Mouse (Mus musculus) forebrain, embryonic 13.5 days (tissue): ENCODE measurements around the gene Taf1c. TPM values are rescaled to one million over a fixed set of nuclear protein-coding genes. Genes with fewer than 3 reads are reported as not detected.

ENCODE experiments used
- ATAC-seq: fragments of 200-750 bp; cut with Nextera tagmentation; 2 replicates; pipeline ENCODE4 v1.8.0; 2017
- H3K27ac ChIP-seq: fragments of 300-500 bp; sonication (generic); 2 replicates; pipeline ENCODE4 v1.5.1; 2015; ENCODE audit warnings: inconsistent platforms, mild to moderate bottlenecking, moderate library complexity
- H3K27me3 ChIP-seq: fragments of 300-500 bp; sonication (generic); 2 replicates; pipeline ENCODE4 v1.6.1; 2015; ENCODE audit warnings: mild to moderate bottlenecking, inconsistent platforms
- H3K36me3 ChIP-seq: fragments of 300-500 bp; sonication (generic); 2 replicates; pipeline ENCODE4 v1.6.1; 2015; ENCODE audit warnings: mild to moderate bottlenecking, inconsistent platforms; ENCODE audit not compliant: poor library complexity, severe bottlenecking
- H3K4me1 ChIP-seq: fragments of 300-500 bp; sonication (generic); 2 replicates; pipeline ENCODE4 v1.6.1; 2015; ENCODE audit warnings: inconsistent platforms
- H3K4me2 ChIP-seq: fragments of 300-500 bp; sonication (generic); 2 replicates; pipeline ENCODE4 v1.6.1; 2015; ENCODE audit warnings: inconsistent platforms, mild to moderate bottlenecking, moderate library complexity
- H3K4me3 ChIP-seq: fragments of 300-500 bp; sonication (generic); 2 replicates; pipeline ENCODE4 v1.5.1; 2015; ENCODE audit warnings: mild to moderate bottlenecking, inconsistent platforms
- H3K9ac ChIP-seq: fragments of 300-500 bp; sonication (generic); 2 replicates; pipeline ENCODE4 v1.6.1; 2015; ENCODE audit warnings: mild to moderate bottlenecking, inconsistent platforms
- H3K9me3 ChIP-seq: fragments of 300-500 bp; sonication (generic); replicated peaks from 2 replicates; pipeline ENCODE4 v1.6.1; 2016; ENCODE audit warnings: inconsistent platforms
- WGBS: fragments of 180-500 bp; shearing (Covaris S2); methylation state at CpG from one replicate; pipeline ENCODE4 v1.1.7; 2015; 5-methylcytosine and 5-hydroxymethylcytosine counted together
- polyA plus RNA-seq: library from polyadenylated mRNA; unstranded; fragments of >200 nt; fragmentation: Nextera tagmentation; extraction: Ambion mirVana; gene quantifications from 2 replicates; pipeline ENCODE4 v1.2.1, GENCODE M21; 2015

Taf1c gene
- polyA plus RNA-seq, 1 experiment from 2014 or later, result 15.2 TPM

DNA sequence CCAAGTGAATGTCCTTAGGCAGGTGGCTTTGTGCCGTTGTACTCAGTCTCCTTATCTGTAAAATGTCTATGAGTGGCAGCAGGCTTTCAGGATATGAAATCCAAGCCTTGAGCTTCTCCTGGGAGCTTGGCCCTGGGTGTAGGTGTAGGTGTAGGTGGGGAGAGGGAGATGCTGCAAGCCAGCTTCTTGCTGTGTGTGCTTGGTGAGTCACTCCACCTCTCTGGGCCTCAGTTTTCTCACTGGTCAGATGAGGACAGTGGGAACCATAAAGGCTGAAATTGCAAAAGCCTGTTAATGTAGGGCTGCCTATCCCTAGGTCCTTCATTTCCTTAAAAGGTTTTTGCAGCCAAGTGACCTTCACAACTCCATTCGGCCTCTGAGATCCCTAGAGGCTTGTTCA lies 30.9 kb upstream of the Taf1c start:
- Histone ChIP-seq H3K36me3 (no peaks in the 10 kb centered on the region), H3K9ac (no peak overlapping the region), H3K4me1 (no peaks in the 10 kb centered on the region; the same call in 1 of the 2 replicates), H3K27ac (no peak overlapping the region), H3K27me3 (peaks cover 36% of the 10 kb centered on the region), H3K4me2 (no peak overlapping the region), H3K4me3 (no peak overlapping the region), H3K9me3 (no peaks in the 10 kb centered on the region)
- ATAC-seq, result no peak
- 59% methylated on average over 2 of the region's 2 CpGs for WGBS

- peaks cover 36% of the 10 kb centered on the region for H3K27me3 ChIP-seq
- no peaks in the 10 kb centered on the region; the same call in 1 of the 2 replicates for H3K4me1 ChIP-seq
- no peaks in the 10 kb centered on the region for H3K36me3 ChIP-seq
- no peak within 1 kb of the TSS for H3K27ac ChIP-seq
- WGBS, result 37% methylated on average over 6 of the region's 6 CpGs
- no peak within 1 kb of the TSS for H3K4me2 ChIP-seq
- H3K9ac ChIP-seq, result 0 out of 2 replicates have a peak within 1 kb of the TSS, but pooled peaks have one; percentile 12
- H3K4me3 ChIP-seq, result no peak within 1 kb of the TSS
- no peaks in the 10 kb centered on the region for H3K9me3 ChIP-seq
- ATAC-seq, result no peak
Observed at GRCm38 (mm10) chr8:119635378-119635777, 30.4 kb upstream of the Taf1c start, which contains the start of gene Kcng4. Kcng4 (minus strand) TSS chr8:119635680.

DNA sequence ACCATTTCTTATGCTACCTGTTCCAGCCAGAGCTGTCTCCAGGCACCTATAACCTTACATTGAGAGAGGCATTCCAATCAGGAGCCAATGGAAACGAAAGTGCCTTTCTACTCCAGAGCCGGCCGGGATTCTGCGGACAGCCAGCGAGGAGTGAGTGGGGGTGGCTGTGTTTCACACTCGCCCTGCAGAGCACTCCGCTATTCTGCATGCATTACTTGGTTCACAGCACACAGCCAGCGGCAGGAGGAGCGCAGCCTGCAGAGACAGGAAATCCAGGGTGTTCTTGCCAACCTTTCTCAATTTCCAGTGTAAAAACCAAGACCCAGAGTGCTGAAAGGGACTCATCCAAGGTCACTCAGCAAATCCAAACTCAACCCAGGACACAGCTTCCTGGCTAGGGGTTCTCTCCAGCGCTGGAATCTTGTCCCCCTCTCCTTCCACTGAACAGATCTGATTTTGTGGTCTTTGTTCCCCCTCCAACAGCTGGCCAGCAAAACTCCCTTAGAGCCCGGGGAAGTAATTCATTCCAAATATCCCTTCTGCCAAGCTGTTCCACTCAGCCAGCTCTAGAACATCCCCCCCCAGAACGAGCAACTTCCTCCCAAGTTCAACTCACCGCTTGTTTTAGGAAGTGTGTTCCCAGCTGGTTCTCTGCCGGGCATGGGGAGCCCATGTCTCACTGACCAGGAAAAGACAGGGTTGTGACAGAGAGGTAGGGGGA lies 29.8 kb upstream of the Taf1c start:
- Histone ChIP-seq H3K9me3 (no peaks in the 10 kb centered on the region), H3K36me3 (no peaks in the 10 kb centered on the region), H3K4me2 (no peak overlapping the region), H3K4me1 (no peaks in the 10 kb centered on the region; the same call in 1 of the 2 replicates), H3K27ac (no peak overlapping the region), H3K9ac (0 out of 2 replicates have a peak overlapping the region, but pooled peaks have one; percentile 12), H3K27me3 (peaks cover 36% of the 10 kb centered on the region), H3K4me3 (no peak overlapping the region)
- WGBS, result 20% methylated on average over 14 of the region's 14 CpGs
- no peak for ATAC-seq

- Histone ChIP-seq H3K27me3 (peaks cover 36% of the 10 kb centered on the region), H3K27ac (no peak overlapping the region), H3K4me2 (no peak overlapping the region; the same call in 1 of the 2 replicates), H3K9ac (no peak overlapping the region), H3K9me3 (no peaks in the 10 kb centered on the region), H3K4me3 (no peak overlapping the region), H3K36me3 (no peaks in the 10 kb centered on the region), H3K4me1 (no peaks in the 10 kb centered on the region; the same call in 1 of the 2 replicates)
- no peak for ATAC-seq
- 47% methylated on average over 29 of the region's 29 CpGs for WGBS
Observed at GRCm38 (mm10) chr8:119632909-119633308, 27.9 kb upstream of the Taf1c start.

DNA sequence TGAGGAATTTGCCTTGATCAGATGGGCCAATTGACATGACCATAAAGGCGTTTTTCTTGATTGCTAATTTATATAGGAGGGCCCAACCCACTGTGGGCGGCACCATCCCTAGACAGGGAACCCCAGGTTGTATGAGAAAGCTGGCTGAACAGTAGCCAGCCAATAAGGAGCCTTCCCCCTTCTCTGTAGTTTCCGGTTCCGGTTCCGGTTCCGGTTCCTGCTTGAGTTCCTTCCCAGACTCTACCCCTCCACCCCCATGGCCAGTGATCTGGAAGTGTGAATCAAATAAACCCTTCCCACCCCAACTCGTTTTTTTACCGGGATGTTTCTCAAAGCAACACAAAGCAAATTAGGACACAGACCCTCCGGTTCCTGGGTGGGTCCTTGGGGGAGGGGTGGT lies 27.2 kb upstream of the Taf1c start:
- no peak overlapping the region for H3K9ac ChIP-seq
- no peaks in the 10 kb centered on the region for H3K36me3 ChIP-seq
- H3K27ac ChIP-seq, result no peak overlapping the region
- H3K4me3 ChIP-seq, result no peak overlapping the region
- H3K27me3 ChIP-seq, result peaks cover 36% of the 10 kb centered on the region
- H3K4me2 ChIP-seq, result no peak overlapping the region
- no peak for ATAC-seq
- no peaks in the 10 kb centered on the region; the same call in 1 of the 2 replicates for H3K4me1 ChIP-seq
- no peaks in the 10 kb centered on the region for H3K9me3 ChIP-seq
- WGBS, result 85% methylated on average over 9 of the region's 9 CpGs

DNA sequence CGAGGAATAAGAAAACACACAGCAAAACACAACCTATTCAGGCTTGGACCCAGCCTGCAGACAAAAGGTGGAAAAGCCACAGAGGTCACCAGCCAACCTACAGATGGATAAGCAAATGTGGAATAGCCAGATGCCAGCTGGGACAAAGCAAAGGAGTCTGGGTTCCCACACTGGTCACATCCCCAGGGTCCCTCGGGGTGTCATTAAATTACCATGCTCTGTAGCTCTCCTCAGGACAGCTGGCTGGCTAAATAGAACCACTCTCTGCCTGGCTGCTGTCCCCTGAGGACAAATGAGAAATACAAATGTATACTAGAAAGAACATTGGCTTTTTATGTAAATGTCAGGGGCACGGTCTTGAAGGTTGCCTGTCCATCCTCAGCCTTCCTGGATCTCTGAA lies 25.8 kb upstream of the Taf1c start:
- WGBS, result 54% methylated on average over 3 of the region's 3 CpGs
- no peaks in the 10 kb centered on the region; the same call in 1 of the 2 replicates for H3K4me1 ChIP-seq
- H3K36me3 ChIP-seq, result no peaks in the 10 kb centered on the region
- H3K27ac ChIP-seq, result no peak overlapping the region
- peaks cover 33% of the 10 kb centered on the region for H3K27me3 ChIP-seq
- no peaks in the 10 kb centered on the region for H3K9me3 ChIP-seq
- H3K4me2 ChIP-seq, result no peak overlapping the region
- no peak overlapping the region for H3K4me3 ChIP-seq
- no peak overlapping the region for H3K9ac ChIP-seq
- ATAC-seq, result no peak

- Histone ChIP-seq H3K4me1 (no peaks in the 10 kb centered on the region), H3K27ac (no peak overlapping the region), H3K9ac (no peak overlapping the region), H3K9me3 (no peaks in the 10 kb centered on the region), H3K27me3 (peaks cover 3% of the 10 kb centered on the region), H3K4me3 (no peak overlapping the region), H3K36me3 (no peaks in the 10 kb centered on the region), H3K4me2 (no peak overlapping the region)
- 50% methylated on average over 10 of the region's 10 CpGs for WGBS
- no peak for ATAC-seq
Observed at GRCm38 (mm10) chr8:119627613-119628359, 22.8 kb upstream of the Taf1c start.

DNA sequence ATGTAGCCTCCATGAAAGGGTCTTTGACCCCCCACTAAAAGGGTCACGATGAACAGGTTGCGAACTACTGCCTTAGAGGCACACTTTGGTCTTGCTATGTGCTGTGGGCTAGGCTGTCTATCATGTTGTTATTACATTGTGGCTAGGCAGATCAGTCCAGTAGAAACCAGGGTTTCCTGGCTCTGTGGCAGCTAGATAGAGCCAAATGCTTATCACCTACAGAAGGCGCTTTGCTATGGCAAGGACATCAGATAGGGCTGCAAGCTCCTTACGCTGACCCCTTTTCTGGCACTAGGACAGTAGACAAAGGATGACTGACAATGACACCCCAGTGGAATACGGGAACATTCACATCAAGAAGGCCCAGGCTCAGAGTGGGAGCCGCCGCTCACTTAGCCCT lies 22.2 kb upstream of the Taf1c start:
- H3K9ac ChIP-seq, result no peak overlapping the region
- no peaks in the 10 kb centered on the region for H3K4me1 ChIP-seq
- H3K27ac ChIP-seq, result no peak overlapping the region
- H3K9me3 ChIP-seq, result no peaks in the 10 kb centered on the region
- no peaks in the 10 kb centered on the region for H3K36me3 ChIP-seq
- 85% methylated on average over 7 of the region's 7 CpGs for WGBS
- H3K4me2 ChIP-seq, result no peak overlapping the region
- ATAC-seq, result no peak
- no peak overlapping the region for H3K4me3 ChIP-seq
- H3K27me3 ChIP-seq, result no peaks in the 10 kb centered on the region

GRCm38 (mm10) chr8:119625788-119626187 lies 20.8 kb upstream of the Taf1c start:
- WGBS, result 79% methylated on average over 22 of the region's 22 CpGs
- Histone ChIP-seq H3K36me3 (no peaks in the 10 kb centered on the region), H3K27ac (no peak overlapping the region), H3K4me3 (no peak overlapping the region), H3K9me3 (no peaks in the 10 kb centered on the region), H3K4me1 (no peaks in the 10 kb centered on the region), H3K4me2 (no peak overlapping the region), H3K27me3 (no peaks in the 10 kb centered on the region), H3K9ac (no peak overlapping the region)
- no peak for ATAC-seq

DNA sequence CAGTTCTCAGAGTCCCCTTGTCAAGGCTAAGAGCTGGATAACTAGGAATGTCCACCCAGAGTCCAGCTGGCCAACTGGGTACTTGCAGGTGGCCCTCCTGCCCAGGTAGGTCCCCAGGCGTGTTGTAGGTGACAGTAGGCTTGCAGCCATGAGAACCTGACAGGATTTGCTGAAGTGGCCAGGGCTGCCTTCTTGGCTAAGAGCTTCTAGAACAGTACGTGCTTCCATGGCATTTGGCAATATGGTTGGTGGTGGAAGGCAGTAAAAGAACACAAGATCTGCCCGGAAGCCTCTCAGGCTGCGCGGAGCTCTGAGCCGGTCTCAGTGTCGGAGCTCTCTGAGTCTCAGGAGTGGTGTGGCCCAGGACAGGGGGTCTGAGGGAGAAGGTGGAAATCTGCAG lies 19.9 kb upstream of the Taf1c start:
- H3K4me3 ChIP-seq, result no peak overlapping the region
- H3K4me2 ChIP-seq, result no peak overlapping the region
- no peaks in the 10 kb centered on the region for H3K36me3 ChIP-seq
- H3K9ac ChIP-seq, result no peak overlapping the region
- H3K9me3 ChIP-seq, result no peaks in the 10 kb centered on the region
- WGBS, result 92% methylated on average over 7 of the region's 7 CpGs
- no peak for ATAC-seq
- no peaks in the 10 kb centered on the region for H3K4me1 ChIP-seq
- no peaks in the 10 kb centered on the region for H3K27me3 ChIP-seq
- H3K27ac ChIP-seq, result no peak overlapping the region

- Histone ChIP-seq H3K27ac (no peak overlapping the region), H3K4me1 (no peaks in the 10 kb centered on the region), H3K9me3 (no peaks in the 10 kb centered on the region), H3K36me3 (no peaks in the 10 kb centered on the region), H3K4me2 (no peak overlapping the region), H3K9ac (no peak overlapping the region), H3K27me3 (no peaks in the 10 kb centered on the region), H3K4me3 (no peak overlapping the region)
- 88% methylated on average over 1 of the region's 1 CpGs for WGBS
- ATAC-seq, result no peak
Observed at GRCm38 (mm10) chr8:119623744-119624143, 18.7 kb upstream of the Taf1c start.

- Histone ChIP-seq H3K4me1 (no peaks in the 10 kb centered on the region), H3K4me3 (no peak overlapping the region), H3K27ac (no peak overlapping the region), H3K36me3 (no peaks in the 10 kb centered on the region), H3K9ac (no peak overlapping the region), H3K27me3 (no peaks in the 10 kb centered on the region), H3K4me2 (no peak overlapping the region), H3K9me3 (no peaks in the 10 kb centered on the region)
- 91% methylated on average over 8 of the region's 8 CpGs for WGBS
- ATAC-seq, result no peak
Observed at GRCm38 (mm10) chr8:119623061-119623460, 18.0 kb upstream of the Taf1c start.
